Mouse (Mus musculus) left cerebral cortex, adult 8-10 months (tissue): ENCODE measurements at regions not wholly inside any gene's neighbourhood (a gene's known extent, or its start where the extent isn't known, plus 50 kb on each side); places are given as distances from the start of the nearest gene placed in this dataset.

Experiments
- DNase-seq, 2 experiments: peaks; one replicate each; pipeline ENCODE4 v3.0.0; 2022; ENCODE audit warnings: low spot score in 2 of 2

GRCm38 (mm10) chr4:39292348-39292845 lies 157.7 kb upstream of the 1700009N14Rik start:
- DNase-seq = no peak

GRCm38 (mm10) chr4:39310131-39310530 lies 140.0 kb upstream of the 1700009N14Rik start:
- DNase-seq = no peak

- no peak for DNase-seq
Measured at GRCm38 (mm10) chr4:39344401-39345138, 105.5 kb upstream of the 1700009N14Rik start.

- DNase-seq = no peak
Measured at GRCm38 (mm10) chr4:39345139-39345412, 105.0 kb upstream of the 1700009N14Rik start.

- no peak for DNase-seq
Measured at GRCm38 (mm10) chr4:39368159-39368558, 81.9 kb upstream of the 1700009N14Rik start.

- DNase-seq = no peak
Measured at GRCm38 (mm10) chr4:39380771-39381170, 69.3 kb upstream of the 1700009N14Rik start.

DNA sequence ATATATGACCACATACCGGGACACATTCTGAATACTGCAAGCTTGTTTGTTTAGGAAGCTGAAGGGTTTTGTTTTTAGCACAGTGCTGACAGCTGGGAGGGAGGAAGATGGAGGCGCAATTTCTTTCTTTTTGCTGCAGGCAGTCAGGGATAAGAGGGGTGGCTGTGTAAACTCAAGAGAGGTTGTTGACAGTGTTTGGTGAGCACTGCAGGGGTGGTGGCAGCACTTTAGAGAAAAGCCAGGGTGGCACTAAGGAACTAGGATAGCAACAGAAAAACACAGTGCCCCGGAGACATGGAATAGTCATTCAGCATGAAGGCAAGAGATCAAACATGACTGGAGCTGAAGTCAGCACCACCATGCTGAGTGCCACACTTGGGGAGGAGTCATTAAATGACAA lies 51.9 kb upstream of the 1700009N14Rik start:
- peak in 1 of 2 experiments; percentile 14 for DNase-seq
